Mouse (Mus musculus) heart, embryonic 12.5 days (tissue): ENCODE measurements around the gene Apc2. TPM values are rescaled to one million over a fixed set of nuclear protein-coding genes. Genes with fewer than 3 reads are reported as not detected.
A peak's percentile ranks its signal among the peaks of the same experiment; 100 is the strongest.

Experiments used
- ATAC-seq: fragments of 200-750 bp; cut with Nextera tagmentation; 2 replicates; pipeline ENCODE4 v1.8.0; 2017; ENCODE audit warnings: moderate TSS enrichment, moderate library complexity; ENCODE audit not compliant: insufficient number of reproducible peaks, low FRiP score
- H3K27ac ChIP-seq: fragments of 300-500 bp; sonication (generic); 2 replicates; pipeline ENCODE4 v1.5.1; 2016; ENCODE audit warnings: mild to moderate bottlenecking, moderate library complexity; ENCODE audit not compliant: poor library complexity, severe bottlenecking
- H3K27me3 ChIP-seq: fragments of 300-500 bp; sonication (generic); replicated peaks from 2 replicates; pipeline ENCODE4 v1.6.1; 2016; ENCODE audit warnings: mild to moderate bottlenecking, moderate library complexity
- H3K36me3 ChIP-seq: fragments of 300-500 bp; sonication (generic); 2 replicates; pipeline ENCODE4 v1.6.1; 2016; ENCODE audit warnings: mild to moderate bottlenecking, moderate library complexity
- H3K4me1 ChIP-seq: fragments of 300-500 bp; sonication (generic); replicated peaks from 2 replicates; pipeline ENCODE4 v1.6.1; 2016; ENCODE audit warnings: mild to moderate bottlenecking
- H3K4me2 ChIP-seq: fragments of 300-500 bp; sonication (generic); 2 replicates; pipeline ENCODE4 v1.6.1; 2016; ENCODE audit warnings: mild to moderate bottlenecking, moderate library complexity
- H3K4me3 ChIP-seq: fragments of 300-500 bp; sonication (generic); 2 replicates; pipeline ENCODE4 v1.5.1; 2016; ENCODE audit warnings: mild to moderate bottlenecking
- H3K9ac ChIP-seq: fragments of 300-500 bp; sonication (generic); 2 replicates; pipeline ENCODE4 v1.6.1; 2016; ENCODE audit warnings: mild to moderate bottlenecking, moderate library complexity
- H3K9me3 ChIP-seq: fragments of 300-500 bp; sonication (generic); replicated peaks from 2 replicates; pipeline ENCODE4 v1.6.1; 2016; ENCODE audit warnings: mild to moderate bottlenecking, moderate library complexity
- WGBS: fragments of 180-500 bp; shearing (Covaris S2); methylation state at CpG from one replicate; pipeline ENCODE4 v1.1.7; 2016; 5-methylcytosine and 5-hydroxymethylcytosine counted together
- polyA plus RNA-seq: library from polyadenylated mRNA; unstranded; fragments of >200 nt; fragmentation: Nextera tagmentation; extraction: Ambion mirVana; gene quantifications from 2 replicates; pipeline ENCODE4 v1.2.1, GENCODE M21; 2016

Apc2 gene
- polyA plus RNA-seq, 1 experiment from 2014 or later = 1.4 TPM

DNA sequence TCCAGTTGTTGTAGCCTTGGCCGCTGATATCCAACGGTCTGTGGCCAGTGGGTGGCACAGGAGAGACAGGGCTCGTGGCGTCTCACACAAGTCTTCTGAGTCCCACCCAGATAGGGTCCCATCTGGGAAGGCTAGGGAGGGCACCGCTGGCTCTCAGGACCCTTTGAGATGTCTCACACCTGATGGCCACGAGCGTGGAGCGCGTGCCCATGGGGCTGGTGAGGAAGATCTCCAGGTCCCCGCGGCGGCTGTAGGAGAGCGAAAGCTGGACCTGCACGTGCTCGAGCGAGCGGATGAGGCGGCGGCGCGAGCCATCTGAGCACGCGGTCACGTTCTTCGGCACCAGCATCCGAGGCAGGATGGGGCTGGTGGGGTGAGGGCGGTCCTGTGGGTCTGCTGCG lies 27.0 kb downstream of the Apc2 start:
- Histone ChIP-seq H3K27me3 (peaks cover 31% of the 10 kb centered on the region), H3K9ac (peak overlapping the region; percentile 72), H3K27ac (no peak overlapping the region), H3K4me3 (peak overlapping the region; percentile 65), H3K4me2 (peak overlapping the region; percentile 96), H3K36me3 (peaks cover 11% of the 10 kb centered on the region), H3K4me1 (peaks cover 26% of the 10 kb centered on the region), H3K9me3 (no peaks in the 10 kb centered on the region)
- WGBS = 5% methylated on average over 28 of the region's 28 CpGs
- ATAC-seq = 0 out of 2 replicates have a peak, but pooled peaks have one; percentile 9

DNA sequence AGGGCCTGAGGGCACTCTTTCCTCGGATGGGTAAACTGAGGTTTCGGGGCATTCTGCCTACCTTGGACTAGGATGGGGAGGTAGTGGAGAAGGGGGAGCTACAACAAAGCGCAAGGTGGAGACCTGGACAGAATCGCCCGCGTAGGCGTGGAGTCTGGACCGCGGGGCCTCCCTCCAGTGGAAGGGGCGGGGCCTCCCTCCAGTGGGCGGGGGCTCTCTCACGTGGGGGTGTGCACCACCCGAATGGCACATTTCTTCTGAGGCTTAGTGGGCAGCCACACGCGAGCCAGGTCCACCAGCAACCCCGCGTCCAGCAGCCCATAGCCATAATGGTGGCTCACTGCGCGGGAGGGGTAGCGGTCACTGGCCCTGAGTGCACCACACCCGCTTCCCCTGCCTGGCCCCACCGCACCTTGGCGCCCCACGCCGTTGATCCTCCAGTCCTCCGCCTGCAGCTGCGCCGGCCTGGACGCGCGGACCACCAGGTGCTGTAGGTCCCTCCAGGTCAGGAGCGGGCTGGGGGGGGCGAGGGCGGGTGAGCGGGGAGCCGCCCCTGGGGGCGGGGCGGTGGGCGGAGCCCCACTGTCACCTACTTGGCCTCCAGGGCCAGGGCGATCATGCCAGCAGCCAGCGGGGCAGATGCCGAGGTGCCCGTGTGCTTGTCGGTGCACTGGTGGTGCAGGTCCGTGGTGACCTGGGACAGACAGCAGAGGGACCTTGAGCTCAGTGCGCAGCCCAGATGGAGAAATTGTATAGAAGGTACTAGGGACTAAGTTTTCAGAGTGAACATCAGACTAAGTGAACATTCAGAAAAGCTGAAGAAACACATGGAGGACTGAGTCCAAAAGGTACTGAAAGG lies 27.7 kb downstream of the Apc2 start:
- H3K27ac ChIP-seq = no peak overlapping the region
- ATAC-seq = peak; percentile 80
- H3K9me3 ChIP-seq = no peaks in the 10 kb centered on the region
- peaks cover 31% of the 10 kb centered on the region for H3K27me3 ChIP-seq
- H3K4me3 ChIP-seq = peak overlapping the region; percentile 65
- peaks cover 26% of the 10 kb centered on the region for H3K4me1 ChIP-seq
- H3K9ac ChIP-seq = peak overlapping the region; percentile 72
- peaks cover 4% of the 10 kb centered on the region for H3K36me3 ChIP-seq
- under 1% methylated on average over 46 of the region's 46 CpGs for WGBS
- H3K4me2 ChIP-seq = peak overlapping the region; percentile 96

DNA sequence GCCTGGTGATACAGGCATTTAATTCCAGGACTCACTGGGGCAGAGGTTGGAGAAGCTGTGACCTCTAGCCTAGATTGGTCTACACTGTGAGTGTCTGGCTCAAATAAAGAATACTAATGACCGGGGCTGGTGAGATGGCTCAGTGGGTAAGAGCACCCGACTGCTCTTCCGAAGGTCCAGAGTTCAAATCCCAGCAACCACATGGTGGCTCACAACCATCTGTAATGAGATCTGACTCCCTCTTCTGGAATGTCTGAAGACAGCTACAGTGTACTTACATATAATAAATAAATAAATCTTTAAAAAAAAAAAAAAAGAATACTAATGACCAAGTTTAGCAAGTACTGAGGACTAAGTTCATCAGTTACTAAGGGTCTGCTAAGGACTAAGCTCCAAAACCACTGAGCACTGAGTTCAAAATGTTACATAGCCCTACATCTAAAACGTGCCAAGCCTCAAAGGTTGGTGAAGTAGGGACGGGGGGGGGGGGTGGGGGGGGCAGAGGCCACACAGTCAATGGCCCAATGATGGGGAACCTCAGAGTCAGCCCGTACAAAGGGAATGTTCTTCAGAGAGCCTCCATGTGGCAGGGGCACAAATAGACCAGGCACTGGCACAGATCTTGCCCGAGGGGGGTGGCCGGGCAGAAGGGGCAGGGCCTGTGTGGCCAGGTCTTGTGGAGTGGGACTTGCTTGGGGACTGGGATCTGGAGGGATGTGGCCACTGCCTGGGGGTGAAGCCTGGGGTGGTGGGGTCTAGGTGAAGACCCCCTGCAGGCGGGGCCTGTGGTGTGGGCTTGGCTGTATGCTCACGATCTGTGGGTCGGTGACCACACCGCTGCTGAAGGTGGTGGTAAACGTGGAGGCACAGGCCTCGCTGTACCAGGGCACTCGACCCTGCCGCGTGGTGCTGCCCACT lies 28.6 kb downstream of the Apc2 start:
- ATAC-seq = no peak
- Histone ChIP-seq H3K9ac (no peak overlapping the region; the same call in 1 of the 2 replicates), H3K4me2 (peak overlapping the region; percentile 96), H3K9me3 (no peaks in the 10 kb centered on the region), H3K27me3 (peaks cover 31% of the 10 kb centered on the region), H3K27ac (no peak overlapping the region), H3K4me1 (peaks cover 24% of the 10 kb centered on the region), H3K4me3 (peak overlapping the region; percentile 65; the same call in 1 of the 2 replicates), H3K36me3 (no peaks in the 10 kb centered on the region)
- 77% methylated on average over 17 of the region's 17 CpGs for WGBS

DNA sequence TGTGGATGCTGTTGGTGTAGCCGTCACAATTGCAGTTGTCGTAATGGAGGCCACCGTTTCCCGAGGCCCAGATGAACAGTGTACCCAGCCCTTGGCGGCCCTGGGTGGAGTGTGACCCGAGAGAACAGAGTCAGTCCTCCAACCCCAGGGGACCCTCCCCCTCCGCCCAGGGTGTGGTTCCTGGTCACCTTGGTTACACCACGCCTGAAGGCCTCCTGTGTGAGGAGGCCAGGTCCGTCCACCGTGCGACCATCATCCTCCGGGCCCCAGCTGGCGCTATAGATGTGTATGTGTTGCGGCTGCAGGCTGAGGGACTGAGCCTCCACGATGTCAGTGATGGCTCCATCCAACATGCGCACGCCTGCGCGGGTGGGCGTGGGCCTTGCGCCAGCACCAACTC lies 29.3 kb downstream of the Apc2 start:
- H3K4me2 ChIP-seq = no peak overlapping the region
- no peak for ATAC-seq
- no peaks in the 10 kb centered on the region for H3K9me3 ChIP-seq
- no peak overlapping the region for H3K4me3 ChIP-seq
- no peaks in the 10 kb centered on the region for H3K36me3 ChIP-seq
- no peak overlapping the region for H3K9ac ChIP-seq
- no peak overlapping the region for H3K27ac ChIP-seq
- H3K4me1 ChIP-seq = peaks cover 21% of the 10 kb centered on the region
- peaks cover 31% of the 10 kb centered on the region for H3K27me3 ChIP-seq
- 81% methylated on average over 21 of the region's 21 CpGs for WGBS

DNA sequence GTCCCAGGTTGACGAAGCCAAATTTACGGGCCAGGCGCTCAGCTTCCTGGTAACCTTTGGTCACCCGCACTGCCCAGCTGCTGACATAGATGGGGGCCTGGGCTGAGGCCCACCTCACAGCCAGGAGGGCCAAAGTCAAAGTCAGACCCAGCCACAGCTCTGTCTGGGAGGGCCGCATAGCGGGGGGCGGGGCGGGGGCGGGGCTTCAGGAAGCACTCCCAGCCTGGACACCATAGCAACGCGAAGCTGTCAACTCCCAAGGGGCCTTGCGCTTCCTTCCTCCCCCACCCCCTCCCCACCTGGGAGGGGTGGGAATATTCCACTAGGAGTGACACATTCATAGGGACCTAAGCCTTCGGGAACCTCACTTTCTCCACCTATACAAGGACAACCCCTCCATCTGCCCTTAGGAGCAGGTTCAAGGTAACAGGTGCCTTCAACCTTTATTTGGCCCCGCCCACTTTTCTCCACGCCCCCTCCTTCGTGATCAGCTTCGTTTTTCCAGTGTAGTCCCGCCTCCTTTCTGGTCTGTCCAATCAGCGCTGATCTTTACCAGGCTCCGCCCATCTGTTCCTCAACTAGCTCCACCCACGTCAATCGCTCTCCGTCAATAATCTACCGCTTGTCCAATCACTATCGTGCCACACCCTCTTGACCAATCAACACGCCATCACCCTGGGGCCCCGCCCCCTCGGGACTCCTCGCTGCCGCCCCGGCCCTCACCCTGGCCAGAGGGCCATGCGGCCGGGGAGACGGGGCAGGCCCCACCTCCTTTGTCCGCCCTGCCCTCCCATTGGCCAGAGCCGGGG lies 33.7 kb downstream of the Apc2 start, which contains the start of the genes Pcsk4 and Reep6:
Gene Pcsk4 (minus strand): TSS at position 226 of the 809 bp plus-strand sequence.
Gene Reep6 (plus strand): TSS at position 681 of the 809 bp plus-strand sequence.
- Histone ChIP-seq H3K27ac (no peak within 1 kb of the TSS), H3K9me3 (no peaks in the 10 kb centered on the region), H3K4me1 (peaks cover 15% of the 10 kb centered on the region), H3K27me3 (peaks cover 59% of the 10 kb centered on the region), H3K9ac (peak within 1 kb of the TSS; percentile 64), H3K4me2 (peak within 1 kb of the TSS; percentile 85), H3K4me3 (peak within 1 kb of the TSS; percentile 49), H3K36me3 (no peaks in the 10 kb centered on the region)
- WGBS = 3% methylated on average over 36 of the region's 36 CpGs
- ATAC-seq = peak; percentile 96

DNA sequence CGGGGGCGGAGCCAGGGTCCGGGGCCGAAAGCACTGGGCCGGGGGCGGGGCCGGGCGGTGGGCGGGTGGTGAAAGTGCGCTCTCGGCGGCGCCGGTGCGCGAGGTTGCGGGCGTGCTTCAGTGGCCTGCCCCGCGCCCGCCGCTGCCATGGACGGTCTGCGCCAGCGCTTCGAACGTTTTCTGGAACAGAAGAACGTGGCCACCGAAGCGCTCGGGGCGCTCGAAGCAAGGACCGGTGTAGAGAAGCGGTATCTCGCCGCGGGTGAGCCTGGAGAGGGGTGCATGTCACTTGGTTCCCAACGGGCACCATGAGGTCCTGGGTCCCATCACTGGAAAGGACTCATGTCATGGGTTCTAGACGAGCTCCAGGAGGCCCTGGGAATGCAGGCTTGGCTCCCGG lies 34.3 kb downstream of the Apc2 start:
- no peak for ATAC-seq
- Histone ChIP-seq H3K27ac (no peak overlapping the region), H3K4me3 (peak overlapping the region; percentile 49), H3K9me3 (no peaks in the 10 kb centered on the region), H3K4me1 (peaks cover 15% of the 10 kb centered on the region), H3K4me2 (peak overlapping the region; percentile 85), H3K27me3 (peaks cover 59% of the 10 kb centered on the region), H3K36me3 (no peaks in the 10 kb centered on the region), H3K9ac (peak overlapping the region; percentile 64)
- WGBS = 2% methylated on average over 41 of the region's 41 CpGs

DNA sequence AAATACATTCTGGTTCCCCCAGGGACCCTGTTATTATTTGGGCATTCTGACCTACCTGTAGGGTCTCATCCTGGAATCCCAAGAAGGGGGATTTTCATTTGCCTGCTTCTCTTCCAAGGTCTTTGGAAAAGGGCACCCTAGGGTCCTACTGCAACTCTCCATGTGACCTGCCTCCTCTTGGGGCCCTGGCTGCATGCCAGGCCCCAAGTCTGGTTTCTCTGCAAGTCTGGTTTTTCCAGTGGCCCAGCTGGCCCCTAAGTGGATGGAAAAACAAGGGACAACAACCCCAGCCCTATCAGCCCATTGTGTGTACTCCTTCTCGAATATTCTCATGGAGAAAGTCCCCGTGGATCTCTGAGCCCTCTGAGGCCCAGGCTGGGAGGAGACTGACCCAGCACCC lies 35.1 kb downstream of the Apc2 start:
- Histone ChIP-seq H3K36me3 (no peaks in the 10 kb centered on the region), H3K4me1 (peaks cover 15% of the 10 kb centered on the region), H3K27me3 (peaks cover 59% of the 10 kb centered on the region), H3K27ac (no peak overlapping the region), H3K4me3 (peak overlapping the region; percentile 49), H3K4me2 (peak overlapping the region; percentile 85), H3K9me3 (no peaks in the 10 kb centered on the region), H3K9ac (no peak overlapping the region)
- WGBS = 59% methylated on average over 2 of the region's 2 CpGs
- ATAC-seq = no peak

DNA sequence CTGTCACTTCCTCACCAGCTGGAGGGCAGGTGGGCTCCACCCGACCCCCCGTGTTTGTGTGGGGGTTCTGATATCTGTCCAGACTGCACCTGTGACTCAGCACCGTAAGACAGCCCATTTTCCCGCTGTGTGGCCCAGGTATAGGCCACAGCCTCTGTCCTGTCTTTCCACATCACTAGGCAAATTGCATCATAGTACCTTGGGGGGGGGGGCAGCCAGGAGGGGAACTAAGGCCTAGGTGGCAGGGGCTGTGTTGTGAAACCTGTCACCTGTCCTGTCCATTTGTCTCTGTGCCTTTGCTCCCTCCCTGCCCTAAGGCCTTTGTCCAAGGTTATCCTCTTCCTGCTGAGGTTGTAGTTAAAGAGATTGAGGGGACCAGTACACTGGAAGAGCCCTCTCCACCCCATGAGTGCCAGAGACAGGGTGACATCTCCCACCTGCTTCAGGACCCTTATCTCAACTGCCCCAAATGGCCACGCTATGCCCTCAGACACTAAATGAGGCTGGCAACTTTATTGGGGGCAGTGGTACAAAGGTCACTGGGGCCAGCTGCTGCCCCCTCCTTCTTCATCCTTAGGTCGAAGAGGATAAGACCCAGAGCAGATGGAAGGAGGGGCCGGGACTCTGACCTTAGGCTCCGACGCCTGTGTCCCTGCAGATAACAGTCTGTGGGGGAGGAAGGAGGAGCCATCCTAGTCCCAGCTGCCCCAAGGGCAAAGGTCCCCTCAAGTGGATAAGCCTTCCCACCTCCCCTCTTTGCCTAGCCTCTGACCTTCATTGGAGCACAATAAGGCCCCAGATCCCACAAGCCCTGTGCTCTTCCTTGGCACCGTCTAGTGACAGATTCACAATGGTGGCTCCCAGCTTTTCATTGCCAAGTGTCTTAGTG lies 36.1 kb downstream of the Apc2 start:
- WGBS = 44% methylated on average over 10 of the region's 10 CpGs
- Histone ChIP-seq H3K27ac (no peak overlapping the region), H3K27me3 (peaks cover 64% of the 10 kb centered on the region), H3K9me3 (no peaks in the 10 kb centered on the region), H3K4me3 (no peak overlapping the region), H3K9ac (no peak overlapping the region), H3K4me2 (peak overlapping the region; percentile 85), H3K36me3 (no peaks in the 10 kb centered on the region), H3K4me1 (peaks cover 15% of the 10 kb centered on the region)
- ATAC-seq = peak; percentile 49; the same call in 1 of the 2 replicates

DNA sequence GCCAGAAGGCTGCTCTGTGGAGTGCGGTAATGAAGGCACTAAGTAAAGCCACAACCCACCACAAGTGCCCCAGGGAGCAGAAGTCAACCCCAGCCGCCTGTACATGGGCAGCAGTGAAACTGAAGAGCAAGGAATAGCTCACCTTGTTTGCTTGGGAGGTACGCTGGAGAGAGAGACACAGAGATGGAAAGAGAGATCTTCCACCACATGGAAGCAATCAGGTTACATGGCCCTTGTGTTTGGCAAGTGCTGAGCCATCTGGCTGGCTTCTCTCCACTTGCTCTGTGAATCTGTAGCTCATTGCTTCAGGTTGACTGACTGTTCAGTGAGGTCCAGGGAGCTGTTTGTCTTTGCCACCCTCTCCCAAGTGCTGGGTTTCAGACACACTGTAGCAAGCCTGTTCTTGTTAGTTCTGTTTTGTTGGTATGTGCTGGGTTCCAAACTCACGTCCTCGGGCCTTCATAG lies 36.8 kb downstream of the Apc2 start:
- H3K27ac ChIP-seq = no peak overlapping the region
- H3K4me3 ChIP-seq = no peak overlapping the region
- H3K9me3 ChIP-seq = no peaks in the 10 kb centered on the region
- peaks cover 63% of the 10 kb centered on the region for H3K27me3 ChIP-seq
- H3K4me1 ChIP-seq = peaks cover 15% of the 10 kb centered on the region
- no peak overlapping the region for H3K9ac ChIP-seq
- ATAC-seq = no peak
- 77% methylated on average over 5 of the region's 5 CpGs for WGBS
- H3K36me3 ChIP-seq = no peaks in the 10 kb centered on the region
- no peak overlapping the region for H3K4me2 ChIP-seq
